Mouse (Mus musculus) liver, embryonic 11.5 days (tissue): ENCODE data around the gene Gabrb1. TPM values are rescaled to one million over a fixed set of nuclear protein-coding genes. Genes with fewer than 3 reads are reported as not detected.

Source experiments
- ATAC-seq: fragments of 200-750 bp; cut with Nextera tagmentation; replicated peaks from 2 replicates; pipeline ENCODE4 v1.8.0; 2017; ENCODE audit warnings: moderate number of reproducible peaks, mild to moderate bottlenecking, moderate TSS enrichment, moderate library complexity; ENCODE audit not compliant: low FRiP score
- DNase-seq: peaks from one replicate; pipeline ENCODE4 v3.0.0-alpha.2; 2017; ENCODE audit warnings: low spot score
- H3K27ac ChIP-seq: fragments of 300-500 bp; sonication (generic); 2 replicates; pipeline ENCODE4 v1.5.1; 2014; ENCODE audit warnings: mild to moderate bottlenecking, low read depth, low read length, control low read depth
- H3K27me3 ChIP-seq: fragments of 300-500 bp; sonication (generic); replicated peaks from 2 replicates; pipeline ENCODE4 v1.6.1; 2014; ENCODE audit warnings: low read length, mixed read lengths; ENCODE audit not compliant: control insufficient read depth, insufficient read depth
- H3K36me3 ChIP-seq: fragments of 300-500 bp; sonication (generic); 2 replicates; pipeline ENCODE4 v1.6.1; 2014; ENCODE audit warnings: mild to moderate bottlenecking, low read length, moderate library complexity, mixed read lengths; ENCODE audit not compliant: control insufficient read depth, insufficient read depth
- H3K4me1 ChIP-seq: fragments of 300-500 bp; sonication (generic); replicated peaks from 2 replicates; pipeline ENCODE4 v1.6.1; 2014; ENCODE audit warnings: low read length, mixed read lengths; ENCODE audit not compliant: control insufficient read depth, insufficient read depth
- H3K4me2 ChIP-seq: fragments of 300-500 bp; sonication (generic); 2 replicates; pipeline ENCODE4 v1.6.1; 2014; ENCODE audit warnings: mild to moderate bottlenecking, control low read depth, moderate library complexity
- H3K4me3 ChIP-seq: fragments of 300-500 bp; sonication (generic); 2 replicates; pipeline ENCODE4 v1.5.1; 2014; ENCODE audit warnings: low read depth, low read length, control low read depth
- H3K9ac ChIP-seq: fragments of 300-500 bp; sonication (generic); 2 replicates; pipeline ENCODE4 v1.6.1; 2014; ENCODE audit warnings: low read depth, low read length, control low read depth
- H3K9me3 ChIP-seq: fragments of 300-500 bp; sonication (generic); 2 replicates; pipeline ENCODE4 v1.6.1; 2016; ENCODE audit warnings: low read length, inconsistent platforms, mixed read lengths; ENCODE audit not compliant: control insufficient read depth
- WGBS: fragments of 180-500 bp; shearing (Covaris S2); extraction: QIAGEN DNeasy Blood & Tissue Kit; methylation state at CpG from one replicate; pipeline ENCODE4 v1.1.7; 2014; 5-methylcytosine and 5-hydroxymethylcytosine counted together
- polyA plus RNA-seq: library from polyadenylated mRNA; unstranded; fragments of >200 nt; fragmentation: Nextera tagmentation; extraction: Ambion mirVana; gene quantifications from 2 replicates; pipeline ENCODE4 v1.2.1, GENCODE M21; 2014

Gene Gabrb1
- polyA plus RNA-seq, 1 experiment from 2014 or later: 0.22 TPM

DNA sequence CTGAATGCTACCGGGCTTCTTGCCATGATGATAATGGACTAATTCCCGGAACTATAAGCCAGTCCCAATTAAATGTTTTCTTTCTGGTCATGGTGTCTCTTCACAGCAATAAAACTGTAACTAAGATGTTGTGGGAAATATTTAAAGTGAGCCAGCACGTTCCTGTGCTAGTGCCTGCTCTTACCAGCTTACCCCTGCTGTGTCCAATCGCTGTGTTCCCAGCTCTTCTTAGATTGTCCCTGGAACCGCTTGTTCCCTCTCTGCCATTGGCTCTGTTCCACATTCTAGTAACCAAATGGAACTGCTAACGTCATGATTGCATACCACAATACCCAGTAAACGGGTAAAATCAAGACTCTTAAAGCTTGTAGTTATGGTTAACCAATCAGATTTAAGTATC, 533.2 kb downstream of the Gabrb1 start:
- H3K4me3 ChIP-seq: no peak overlapping the region
- H3K27me3 ChIP-seq: no peaks in the 10 kb centered on the region
- no peaks in the 10 kb centered on the region for H3K4me1 ChIP-seq
- no peak overlapping the region for H3K9ac ChIP-seq
- H3K4me2 ChIP-seq: no peak overlapping the region
- no peaks in the 10 kb centered on the region for H3K9me3 ChIP-seq
- no peak overlapping the region for H3K27ac ChIP-seq
- H3K36me3 ChIP-seq: no peaks in the 10 kb centered on the region
- no peak for ATAC-seq
- 82% methylated on average over 7 of the region's 7 CpGs for WGBS
- DNase-seq: no peak

DNA sequence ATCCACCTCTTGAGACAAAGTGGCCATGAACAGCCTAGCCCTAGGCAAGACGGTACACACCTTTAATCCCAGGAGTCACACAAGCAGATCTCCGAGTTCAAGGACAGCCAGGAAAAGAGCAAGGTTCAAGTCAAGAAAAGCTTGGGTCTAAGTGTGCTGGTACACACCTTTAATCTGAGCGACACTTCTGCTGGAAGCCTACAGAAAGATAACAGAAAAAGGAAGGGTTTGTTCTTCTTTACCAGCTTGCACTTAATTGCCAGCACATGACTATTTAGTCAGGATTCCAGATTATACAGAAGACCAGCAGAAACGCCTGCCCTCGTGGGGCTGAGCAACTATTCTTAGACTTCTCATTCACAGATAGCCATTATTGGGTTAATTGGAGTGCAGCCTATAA, 534.0 kb downstream of the Gabrb1 start:
- Histone ChIP-seq H3K27me3 (no peaks in the 10 kb centered on the region), H3K4me3 (no peak overlapping the region), H3K27ac (no peak overlapping the region), H3K4me2 (no peak overlapping the region), H3K9me3 (no peaks in the 10 kb centered on the region), H3K4me1 (no peaks in the 10 kb centered on the region), H3K9ac (no peak overlapping the region), H3K36me3 (no peaks in the 10 kb centered on the region)
- DNase-seq (no peak), ATAC-seq (no peak)
- 68% methylated on average over 5 of the region's 5 CpGs for WGBS

DNA sequence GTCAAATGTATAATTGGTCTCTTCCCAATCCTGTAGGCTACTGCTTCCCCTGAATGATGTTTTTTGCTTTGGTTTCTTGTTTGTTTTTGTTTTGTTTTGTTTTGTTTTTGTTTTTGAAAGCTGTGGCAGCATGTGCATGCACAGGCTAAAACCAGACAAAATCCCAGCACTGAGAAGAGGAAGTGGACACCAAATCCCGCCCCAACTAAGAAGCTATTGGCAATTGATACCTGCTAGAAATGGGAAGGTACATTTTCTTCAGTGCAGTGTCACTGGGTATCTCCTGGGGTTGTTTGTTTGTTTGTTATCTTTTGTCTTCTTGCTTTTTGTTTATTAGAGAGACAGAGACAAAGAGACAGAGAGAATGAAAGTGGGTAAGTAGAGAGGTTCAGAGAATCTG, 537.5 kb downstream of the Gabrb1 start:
- DNase-seq (no peak), ATAC-seq (no peak)
- no peak overlapping the region for H3K9ac ChIP-seq
- WGBS: 62% methylated on average over 1 of the region's 1 CpGs
- no peaks in the 10 kb centered on the region for H3K4me1 ChIP-seq
- H3K27ac ChIP-seq: no peak overlapping the region
- H3K27me3 ChIP-seq: no peaks in the 10 kb centered on the region
- H3K4me3 ChIP-seq: no peak overlapping the region
- H3K4me2 ChIP-seq: no peak overlapping the region
- H3K36me3 ChIP-seq: no peaks in the 10 kb centered on the region
- H3K9me3 ChIP-seq: no peaks in the 10 kb centered on the region

Other genes with a start within 250 kb of the Gabrb1 start
- gene Cox7b2, start 109.9 kb upstream of the Gabrb1 start, polyA plus RNA-seq: not detected in 2 replicates
- 0.62 and 0.84 TPM in 2 replicates for gene Gabra4, start 195 bp downstream of the Gabrb1 start, polyA plus RNA-seq